Mouse (Mus musculus): Measurements from ENCODE around the gene Coq10b. TPM values are rescaled to one million over a fixed set of nuclear protein-coding genes. Genes with fewer than 3 reads are reported as not detected.

Gene Coq10b
- 6.0 and 9.3 TPM in 2 replicates for polyA plus RNA-seq (2012; rRNA removed; ENCODE audit: low replicate concordance)

DNA sequence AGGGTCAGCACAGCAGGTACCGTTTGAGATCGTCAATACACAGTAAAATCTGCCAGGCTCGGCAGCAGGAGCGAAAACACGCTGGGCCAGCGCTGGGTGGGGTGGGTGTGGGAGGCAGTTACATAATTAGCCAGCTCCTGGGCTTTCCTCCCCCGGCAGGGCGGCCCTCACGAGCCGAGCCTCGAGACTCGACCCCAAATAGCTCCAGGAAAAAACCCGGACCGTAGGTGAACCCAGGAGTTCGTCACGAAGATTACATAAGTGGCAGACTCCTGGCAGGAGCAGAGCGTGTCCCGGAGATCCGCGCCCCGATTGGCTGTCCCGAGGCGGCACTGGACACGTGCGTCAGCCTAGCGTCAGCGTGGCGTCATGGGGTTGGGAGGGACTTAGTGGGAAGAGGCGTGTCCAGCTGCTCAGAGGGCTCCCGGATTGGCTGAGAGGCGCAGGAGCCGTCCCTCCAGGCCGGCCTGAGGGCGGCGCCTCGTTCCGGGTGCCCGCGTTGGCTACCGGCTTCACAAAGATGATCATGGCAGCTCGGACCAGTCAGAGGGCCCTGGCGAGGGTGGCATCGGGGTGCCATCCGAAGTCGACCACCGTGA lies at the start of gene Coq10b:
Gene Coq10b, plus strand, starts transcription at position 416 of the 599 bp plus-strand sequence.

DNA sequence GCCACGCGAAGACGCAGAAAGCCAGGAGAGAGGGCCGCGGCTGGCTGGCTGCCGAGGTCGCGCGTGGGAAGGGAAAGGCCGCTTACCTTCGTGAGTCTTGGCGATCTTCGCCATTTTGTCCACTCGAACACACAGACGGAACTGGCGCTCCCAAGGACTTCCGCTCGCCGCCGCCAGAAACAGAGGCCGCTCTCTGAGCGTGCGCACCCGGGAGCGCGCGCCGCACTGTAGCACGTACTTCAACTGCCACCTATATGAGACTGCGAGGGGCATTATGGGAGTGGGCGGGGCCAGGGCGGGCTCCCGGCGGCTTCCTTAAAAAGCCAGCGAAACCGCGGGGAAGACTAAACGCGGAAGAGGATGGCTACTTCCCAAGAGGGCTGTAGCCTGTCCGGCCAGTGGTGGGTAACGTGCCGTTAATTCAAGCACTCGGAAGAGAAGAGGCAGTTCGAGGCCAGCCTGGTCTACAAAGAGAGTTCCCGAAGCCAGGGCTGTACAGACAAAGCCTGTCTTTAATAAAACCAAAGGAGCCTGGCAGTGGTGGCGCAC lies 25.2 kb upstream of the Coq10b start, which contains the start of gene Sf3b1:
Gene Sf3b1, minus strand, starts transcription at position 229 of the 549 bp plus-strand sequence.

DNA sequence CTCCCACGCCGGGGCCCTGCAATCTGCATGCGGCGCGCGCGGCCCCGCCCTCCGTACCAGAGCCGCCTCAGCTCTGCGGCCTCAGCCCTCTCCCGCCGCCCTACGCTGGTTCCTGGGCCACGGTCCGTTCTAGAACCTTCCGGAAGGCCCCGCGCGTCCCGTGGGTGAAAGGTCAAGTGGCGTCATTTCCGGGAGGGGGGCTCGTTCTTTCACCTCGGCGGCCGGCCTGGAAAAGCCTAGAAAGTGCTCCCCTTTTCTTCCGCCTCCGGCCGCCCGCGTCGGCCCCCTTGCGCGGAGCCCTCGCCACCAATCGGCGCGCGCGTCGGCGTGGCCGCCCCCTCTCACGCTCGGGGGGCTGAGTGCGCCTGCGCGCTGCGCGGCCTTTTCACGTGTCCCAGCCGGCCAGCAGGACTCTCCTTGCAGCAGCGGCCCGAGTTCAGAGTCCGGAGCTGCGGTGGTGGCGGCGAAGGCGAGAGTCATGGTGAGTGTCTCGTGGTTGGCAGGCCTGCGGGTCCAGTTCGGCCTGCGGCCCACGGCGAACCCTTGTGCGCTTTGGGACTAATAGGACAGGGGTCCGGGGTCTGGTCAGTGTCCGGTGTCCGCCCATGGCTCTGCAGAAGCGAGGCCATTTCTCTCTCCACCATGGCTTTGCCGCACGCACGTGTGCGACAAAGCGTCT lies 35.5 kb downstream of the Coq10b start, which contains the start of the genes Hspe1 and Hspd1:
Gene Hspe1, plus strand, starts transcription at position 201 of the 679 bp plus-strand sequence.
Gene Hspd1, minus strand, starts transcription at position 312 of the 679 bp plus-strand sequence.

Other genes with a start within 250 kb of the Coq10b start
- 25.8 and 48.5 TPM in 2 replicates for gene Ankrd44, start 126.4 kb upstream of the Coq10b start, polyA plus RNA-seq (2012; rRNA removed; ENCODE audit: low replicate concordance)
- 27.5 and 66.2 TPM in 2 replicates for gene Sf3b1, start 25.3 kb upstream of the Coq10b start, polyA plus RNA-seq (2012; rRNA removed; ENCODE audit: low replicate concordance)
- gene Hspe1, start 35.4 kb downstream of the Coq10b start, polyA plus RNA-seq (2012; rRNA removed; ENCODE audit: low replicate concordance): 18.2 and 20.3 TPM in 2 replicates
- gene Hspd1, start 35.5 kb downstream of the Coq10b start, polyA plus RNA-seq (2012; rRNA removed; ENCODE audit: low replicate concordance): 16.7 and 37.0 TPM in 2 replicates
- 4.9 and 18.6 TPM in 2 replicates for gene Mob4, start 78.5 kb downstream of the Coq10b start, polyA plus RNA-seq (2012; rRNA removed; ENCODE audit: low replicate concordance)
- gene Rftn2, start 174.0 kb downstream of the Coq10b start, polyA plus RNA-seq (2012; rRNA removed; ENCODE audit: low replicate concordance): 2.0 and 3.3 TPM in 2 replicates
- 2.0 and 2.9 TPM in 2 replicates for gene Mars2, start 184.4 kb downstream of the Coq10b start, polyA plus RNA-seq (2012; rRNA removed; ENCODE audit: low replicate concordance)